23 mouse cellular contexts compared by ENCODE assay signal in genomic region chr5:7968152-7968551, GRCm38 (mm10). TPM values are rescaled to one million over a fixed set of nuclear protein-coding genes. Genes with fewer than 3 reads are reported as not detected.
DNase-seq lines count a peak whose midpoint lies in the region; ATAC-seq and TF ChIP-seq lines count a peak whose summit lies in the region.
"Had no signal": no experiment of that assay in that cellular context is flagged by ENCODE, and none has a peak within 500 bp of the region (broad histone marks: within the 10 kb centered on the region; RNA-seq: fewer than 3 reads in every experiment).

No protein-coding gene starts in this region.

- no peak for TF ChIP-seq CTCF in gastrocnemius, adult 2 months (IDR thresholded peaks at IDR 0.05)
- no peak for TF ChIP-seq CTCF in lung, postnatal 0 days (IDR thresholded peaks at IDR 0.05)

- no peak overlapping the region for H3K4me2 ChIP-seq in lung, postnatal 0 days (replicated peaks; ENCODE audit: low read depth, low read length)
- H3K4me2 ChIP-seq in intestine, embryonic 15.5 days (replicated peaks), result no peak overlapping the region
- H3K4me2 ChIP-seq: embryonic facial prominence, embryonic 13.5 days; forebrain, embryonic 13.5 days; hindbrain, embryonic 12.5 days had no signal

- H3K36me3 ChIP-seq in lung, postnatal 0 days (ENCODE audit: insufficient read depth, low read length), result no peaks in the 10 kb centered on the region
- no peaks in the 10 kb centered on the region for H3K36me3 ChIP-seq in intestine, embryonic 15.5 days
- H3K36me3 ChIP-seq: embryonic facial prominence, embryonic 13.5 days; G1E; hindbrain, embryonic 12.5 days had no signal

- intact Hi-C loops in gastrocnemius, adult 2 months (cut with DNase I), result no loop called here
- intact Hi-C loops in gastrocnemius, postnatal 14 days (cut with DNase I; ENCODE audit: low total_unique reads), result no loop called here

- peak; percentile 37; the same call in 1 of the 2 replicates for ATAC-seq in lung, postnatal 0 days
- peak; percentile 88 for ATAC-seq in intestine, embryonic 15.5 days
- ATAC-seq in monocyte, adult 5-6 weeks (replicated peaks; ENCODE audit: insufficient number of reproducible peaks, low FRiP score, low TSS enrichment, poor library complexity, severe bottlenecking), result no peak
- ATAC-seq: CD4-positive, CD25-positive, alpha-beta regulatory T cell, adult 4 months; forebrain, embryonic 13.5 days; forebrain, postnatal 0 days; hindbrain, embryonic 16.5 days had no signal

- TF ChIP-seq EP300 in lung, postnatal 0 days (IDR thresholded peaks at IDR 0.05), result no peak

- 61% methylated on average over 5 of the region's 5 CpGs for WGBS in lung, postnatal 0 days
- WGBS in intestine, embryonic 15.5 days, result 74% methylated on average over 5 of the region's 5 CpGs

- peak overlapping the region; percentile 9; the same call in 1 of the 2 replicates for H3K4me3 ChIP-seq in gastrocnemius, adult 2 months
- no peak overlapping the region for H3K4me3 ChIP-seq in lung, postnatal 0 days (ENCODE audit: low read depth, low read length)
- no peak overlapping the region for H3K4me3 ChIP-seq in intestine, embryonic 15.5 days (replicated peaks)
- H3K4me3 ChIP-seq: embryonic facial prominence, embryonic 13.5 days; forebrain, embryonic 13.5 days; hindbrain, embryonic 12.5 days had no signal

- no peaks in the 10 kb centered on the region for H3K4me1 ChIP-seq in lung, postnatal 0 days (ENCODE audit: insufficient read depth, low read depth, low read length)
- H3K4me1 ChIP-seq in intestine, embryonic 15.5 days (replicated peaks), result no peaks in the 10 kb centered on the region
- H3K4me1 ChIP-seq: embryonic facial prominence, embryonic 13.5 days; forebrain, embryonic 13.5 days; hindbrain, embryonic 12.5 days had no signal

- no peak for DNase-seq in gastrocnemius, adult 2 months
- no peak for DNase-seq in gastrocnemius, postnatal 14 days
- DNase-seq in lung, postnatal 0 days (ENCODE audit: low spot score), result peak; percentile 36
- DNase-seq in lung, postnatal 14 days, result no peak
- DNase-seq in embryo, embryonic 10.5 days (ENCODE audit: low spot score), result no peak
- DNase-seq: adrenal gland, postnatal 10 days; B cell, adult 2 months; cerebellum, adult 11-12 months; cerebellum, adult 9-10 months; cerebellum, postnatal 25 days; forebrain, postnatal 0 days; gastrocnemius, postnatal 36 days; heart, adult 11 months; heart, postnatal 10 days; heart, postnatal 4 days had no signal

- H3K27me3 ChIP-seq in lung, postnatal 0 days (replicated peaks; ENCODE audit: insufficient read depth, low read length), result no peaks in the 10 kb centered on the region
- H3K27me3 ChIP-seq in intestine, embryonic 15.5 days (replicated peaks), result no peaks in the 10 kb centered on the region
- H3K27me3 ChIP-seq: embryonic facial prominence, embryonic 13.5 days; forebrain, embryonic 13.5 days; hindbrain, embryonic 12.5 days had no signal

- no peaks in the 10 kb centered on the region for H3K9me3 ChIP-seq in lung, postnatal 0 days (ENCODE audit: low read length)
- H3K9me3 ChIP-seq in intestine, embryonic 15.5 days, result no peaks in the 10 kb centered on the region
- H3K9me3 ChIP-seq: embryonic facial prominence, embryonic 13.5 days; forebrain, embryonic 13.5 days; G1E; hindbrain, embryonic 12.5 days had no signal

- H3K9ac ChIP-seq in lung, postnatal 0 days (replicated peaks; ENCODE audit: low read depth), result no peak overlapping the region
- H3K9ac ChIP-seq in intestine, embryonic 15.5 days, result no peak overlapping the region
- H3K9ac ChIP-seq: embryonic facial prominence, embryonic 13.5 days; forebrain, embryonic 13.5 days; forebrain, postnatal 0 days; hindbrain, embryonic 12.5 days had no signal

- H3K27ac ChIP-seq in gastrocnemius, adult 2 months, result peak overlapping the region; percentile 43; the same call in 1 of the 2 replicates
- no peak overlapping the region for H3K27ac ChIP-seq in lung, postnatal 0 days (ENCODE audit: low read length)
- H3K27ac ChIP-seq in intestine, embryonic 15.5 days, result no peak overlapping the region
- H3K27ac ChIP-seq: embryonic facial prominence, embryonic 13.5 days; forebrain, embryonic 13.5 days; hindbrain, embryonic 12.5 days had no signal

RNA-seq across cellular contexts. Expression of gene Steap4, which starts 7.9 kb away (rescaled TPM):
- 10 to 100 TPM; 20.0 to 20.8 TPM for total RNA-seq in gastrocnemius, adult 2 months (2021)
- 10 to 100 TPM; 31.6 to 35.9 TPM for total RNA-seq in gastrocnemius, postnatal 14 days (2021)
- 6.4 and 19.5 TPM in 2 replicates for polyA plus RNA-seq in lung, postnatal 0 days (2015; fragmentation: Nextera tagmentation; extraction: Ambion mirVana)
- 1.5 and 1.8 TPM in 2 replicates for polyA plus RNA-seq in intestine, embryonic 15.5 days (2015; fragmentation: Nextera tagmentation; extraction: Ambion mirVana)
- total RNA-seq in monocyte, adult 5-6 weeks (2017), result not detected in 3 replicates
- total RNA-seq: G1E had no signal
- polyA plus RNA-seq: CD4-positive, CD25-positive, alpha-beta regulatory T cell, adult 4 months; G1E had no signal

Comparison
In these comparisons a context has a peak if more than half of its experiments do, and no peak if none do; other contexts are left out.
1. RNA of gene Steap4, which starts 7.9 kb away (total RNA-seq): 31.6 to 35.9 TPM in gastrocnemius, postnatal 14 days and 20.0 to 20.8 TPM in gastrocnemius, adult 2 months; not detected in monocyte, adult 5-6 weeks; every median in the first group is over 10 times any median in the second.